Mouse (Mus musculus): ENCODE data around the gene Tmem29. TPM values are rescaled to one million over a fixed set of nuclear protein-coding genes. Genes with fewer than 3 reads are reported as not detected.
"Not testable (repeated sequence)": the region's sequence is repeated elsewhere in the genome, so short reads cannot be mapped to it uniquely, and the experiment has no call there.

Tmem29 gene
- 35.2 and 36.5 TPM in 2 replicates for polyA plus RNA-seq (2015; fragmentation: Nextera tagmentation; extraction: Ambion mirVana)

- H3K9ac ChIP-seq: peak within 1 kb of the TSS; percentile 37
- peak within 1 kb of the TSS; percentile 73 for H3K27ac ChIP-seq
- no peaks in the 10 kb centered on the region for H3K27me3 ChIP-seq
- H3K9me3 ChIP-seq: no peaks in the 10 kb centered on the region
- ATAC-seq (ENCODE audit: borderline replicate concordance, extremely low read depth, low FRiP score, low TSS enrichment): peak; percentile 99
- H3K4me3 ChIP-seq: peak within 1 kb of the TSS; percentile 54
- H3K4me2 ChIP-seq: peak within 1 kb of the TSS; percentile 53
- H3K4me1 ChIP-seq: 0 out of 2 replicates have a peak, but pooled peaks cover 2% of the 10 kb centered on the region
- H3K36me3 ChIP-seq: no peaks in the 10 kb centered on the region
- 1% methylated on average over 30 of the region's 30 CpGs for WGBS
Observed at GRCm38 (mm10) chrX:150458766-150459350, at the start of gene Tmem29. Gene Tmem29, minus strand, starts transcription at chrX:150459154.

- H3K4me1 ChIP-seq: no peaks in the 10 kb centered on the region
- H3K9ac ChIP-seq: no peak overlapping the region
- WGBS: 70% methylated on average over 6 of the region's 6 CpGs
- no peak overlapping the region for H3K27ac ChIP-seq
- ATAC-seq (ENCODE audit: borderline replicate concordance, extremely low read depth, low FRiP score, low TSS enrichment): no peak
- H3K4me2 ChIP-seq: no peak overlapping the region
- H3K27me3 ChIP-seq: no peaks in the 10 kb centered on the region
- no peaks in the 10 kb centered on the region for H3K9me3 ChIP-seq
- no peak overlapping the region for H3K4me3 ChIP-seq
- H3K36me3 ChIP-seq: no peaks in the 10 kb centered on the region
Observed at GRCm38 (mm10) chrX:150508696-150509095, 49.7 kb upstream of the Tmem29 start.

GRCm38 (mm10) chrX:150487811-150488210 is 28.9 kb upstream of the Tmem29 start:
- H3K9me3 ChIP-seq; H3K4me3 ChIP-seq; H3K27me3 ChIP-seq; H3K36me3 ChIP-seq; H3K4me2 ChIP-seq; H3K4me1 ChIP-seq; H3K9ac ChIP-seq; ATAC-seq (ENCODE audit: borderline replicate concordance, extremely low read depth, low FRiP score, low TSS enrichment); H3K27ac ChIP-seq: not testable (repeated sequence)
- 47% methylated on average over 2 of the region's 10 CpGs for WGBS

GRCm38 (mm10) chrX:150486314-150487030 is 27.5 kb upstream of the Tmem29 start:
- not testable (repeated sequence) for H3K9me3 ChIP-seq; H3K4me1 ChIP-seq; H3K36me3 ChIP-seq; ATAC-seq (ENCODE audit: borderline replicate concordance, extremely low read depth, low FRiP score, low TSS enrichment); H3K27me3 ChIP-seq; H3K27ac ChIP-seq; H3K4me3 ChIP-seq; H3K4me2 ChIP-seq; H3K9ac ChIP-seq
- 54% methylated on average over 12 of the region's 22 CpGs for WGBS

GRCm38 (mm10) chrX:150477854-150478780 is 19.2 kb upstream of the Tmem29 start:
- Histone ChIP-seq H3K36me3 (no peaks in the 10 kb centered on the region), H3K27me3 (no peaks in the 10 kb centered on the region), H3K27ac (peak overlapping the region; percentile 91), H3K4me2 (peak overlapping the region; percentile 33), H3K4me1 (no peaks in the 10 kb centered on the region), H3K4me3 (peak overlapping the region; percentile 52), H3K9me3 (no peaks in the 10 kb centered on the region), H3K9ac (peak overlapping the region; percentile 44)
- WGBS: under 1% methylated on average over 34 of the region's 34 CpGs
- peak; percentile 98 for ATAC-seq (ENCODE audit: borderline replicate concordance, extremely low read depth, low FRiP score, low TSS enrichment)

DNA sequence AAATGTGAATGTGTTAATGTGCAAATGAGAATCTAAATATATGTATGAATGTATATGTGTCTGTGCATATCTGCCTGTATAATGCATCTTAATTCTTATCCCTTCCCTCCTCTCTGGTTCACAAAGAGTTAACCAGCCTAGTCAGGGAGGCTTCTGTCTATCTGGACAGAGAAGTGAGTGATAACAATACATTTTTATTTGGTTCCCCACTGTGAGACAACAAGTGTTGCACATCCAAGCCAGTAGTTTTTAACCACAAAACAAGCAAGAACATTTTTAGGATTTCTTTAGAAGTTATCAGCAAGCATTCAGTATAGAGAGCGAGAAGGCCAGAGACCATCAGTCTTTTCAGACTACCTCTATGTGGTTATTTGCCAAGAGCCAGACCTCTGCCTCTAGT is 12.5 kb upstream of the Tmem29 start:
- 94% methylated on average over 1 of the region's 1 CpGs for WGBS
- Histone ChIP-seq H3K36me3 (no peaks in the 10 kb centered on the region), H3K4me3 (no peak overlapping the region), H3K27me3 (no peaks in the 10 kb centered on the region), H3K27ac (no peak overlapping the region), H3K9me3 (no peaks in the 10 kb centered on the region), H3K4me2 (no peak overlapping the region), H3K4me1 (no peaks in the 10 kb centered on the region), H3K9ac (no peak overlapping the region)
- ATAC-seq (ENCODE audit: borderline replicate concordance, extremely low read depth, low FRiP score, low TSS enrichment): no peak

DNA sequence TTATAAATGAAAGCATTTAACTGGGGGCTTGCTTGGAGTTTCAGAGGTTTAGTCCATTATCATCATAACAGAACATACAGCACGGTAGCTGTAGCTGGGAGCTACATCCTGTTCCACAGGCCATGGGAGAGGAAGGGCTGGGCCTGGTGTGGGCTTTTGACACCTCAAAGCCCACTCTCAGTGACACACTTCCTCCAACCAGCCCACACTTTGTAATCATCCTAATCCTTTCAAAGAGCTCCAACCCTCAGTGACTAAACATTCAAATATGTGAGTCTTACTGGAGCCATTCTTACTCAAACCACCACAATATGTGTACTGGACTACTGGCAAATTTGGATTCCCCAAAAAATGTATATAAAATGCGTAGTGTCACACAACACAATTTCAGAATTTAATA is 9.3 kb upstream of the Tmem29 start:
- Histone ChIP-seq H3K36me3 (no peaks in the 10 kb centered on the region), H3K27ac (no peak overlapping the region), H3K4me2 (no peak overlapping the region), H3K4me3 (no peak overlapping the region), H3K9me3 (no peaks in the 10 kb centered on the region), H3K27me3 (no peaks in the 10 kb centered on the region), H3K9ac (no peak overlapping the region), H3K4me1 (no peaks in the 10 kb centered on the region)
- WGBS: 85% methylated on average over 2 of the region's 2 CpGs
- ATAC-seq (ENCODE audit: borderline replicate concordance, extremely low read depth, low FRiP score, low TSS enrichment): no peak

DNA sequence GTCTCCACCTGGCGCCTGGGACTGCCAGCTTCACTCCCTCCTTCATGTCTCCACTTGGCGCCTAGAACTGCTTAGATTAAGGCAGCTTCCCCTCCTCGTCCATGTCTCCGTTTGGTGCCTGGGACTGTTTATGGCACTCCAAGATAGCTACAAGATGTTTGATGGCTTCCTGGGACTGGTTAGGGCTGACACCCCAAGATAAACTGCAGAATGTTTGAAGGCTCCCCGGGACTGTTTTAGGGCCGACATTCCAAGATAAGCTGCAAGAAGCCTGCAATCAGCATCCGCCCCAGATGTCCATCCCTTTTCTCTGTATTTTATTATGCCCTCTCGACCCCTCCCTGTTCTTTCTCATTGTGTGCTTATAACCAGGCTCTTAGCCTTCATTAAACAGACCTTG is 7.9 kb upstream of the Tmem29 start:
- 45% methylated on average over 8 of the region's 8 CpGs for WGBS
- not testable (repeated sequence) for ATAC-seq (ENCODE audit: borderline replicate concordance, extremely low read depth, low FRiP score, low TSS enrichment); H3K36me3 ChIP-seq; H3K27ac ChIP-seq; H3K4me3 ChIP-seq; H3K9ac ChIP-seq; H3K9me3 ChIP-seq; H3K4me2 ChIP-seq; H3K4me1 ChIP-seq; H3K27me3 ChIP-seq

- H3K9me3 ChIP-seq: no peaks in the 10 kb centered on the region
- 38% methylated on average over 2 of the region's 2 CpGs for WGBS
- no peak overlapping the region for H3K4me2 ChIP-seq
- no peak for ATAC-seq (ENCODE audit: borderline replicate concordance, extremely low read depth, low FRiP score, low TSS enrichment)
- H3K9ac ChIP-seq: no peak overlapping the region
- no peak overlapping the region for H3K27ac ChIP-seq
- no peaks in the 10 kb centered on the region for H3K36me3 ChIP-seq
- no peak overlapping the region for H3K4me3 ChIP-seq
- 0 out of 2 replicates have a peak, but pooled peaks cover 2% of the 10 kb centered on the region for H3K4me1 ChIP-seq
- no peaks in the 10 kb centered on the region for H3K27me3 ChIP-seq
Observed at GRCm38 (mm10) chrX:150460143-150460542, 1.2 kb upstream of the Tmem29 start.

GRCm38 (mm10) chrX:150459411-150459927 is 515 bp upstream of the Tmem29 start:
- Histone ChIP-seq H3K9me3 (no peaks in the 10 kb centered on the region), H3K36me3 (no peaks in the 10 kb centered on the region), H3K27me3 (no peaks in the 10 kb centered on the region), H3K4me1 (0 out of 2 replicates have a peak, but pooled peaks cover 2% of the 10 kb centered on the region), H3K4me3 (peak overlapping the region; percentile 54), H3K27ac (peak overlapping the region; percentile 73), H3K4me2 (peak overlapping the region; percentile 53), H3K9ac (peak overlapping the region; percentile 37)
- 32% methylated on average over 8 of the region's 8 CpGs for WGBS
- no peak; the same call in 1 of the 2 replicates for ATAC-seq (ENCODE audit: borderline replicate concordance, extremely low read depth, low FRiP score, low TSS enrichment)

- WGBS: 33% methylated on average over 3 of the region's 3 CpGs
- Histone ChIP-seq H3K4me1 (0 out of 2 replicates have a peak, but pooled peaks cover 2% of the 10 kb centered on the region), H3K9ac (no peak overlapping the region)
Observed at GRCm38 (mm10) chrX:150458136-150458535, 818 bp downstream of the Tmem29 start.

More at GRCm38 (mm10) chrX:150458136-150458535, 818 bp downstream of the Tmem29 start:
- Histone ChIP-seq H3K27me3 (no peaks in the 10 kb centered on the region), H3K4me3 (peak overlapping the region; percentile 54), H3K36me3 (no peaks in the 10 kb centered on the region), H3K9me3 (no peaks in the 10 kb centered on the region), H3K4me2 (peak overlapping the region; percentile 43), H3K27ac (no peak overlapping the region)
- ATAC-seq (ENCODE audit: borderline replicate concordance, extremely low read depth, low FRiP score, low TSS enrichment): peak; percentile 57; the same call in 1 of the 2 replicates

Measured in lung, embryonic 15.5 days (tissue).